Mouse (Mus musculus): Measurements from ENCODE around the gene Exoc4.

GRCm38 (mm10) chr6:33763970-33764369, 515.1 kb downstream of the Exoc4 start:
- no peak for TF ChIP-seq RAD21 (IDR thresholded peaks at IDR 0.05; ENCODE audit: low read depth, low read length)
- TF ChIP-seq ZC3H11A (IDR thresholded peaks at IDR 0.05; ENCODE audit: low read depth, low read length) = no peak
- TF ChIP-seq CTCF (conservative IDR thresholded peaks at IDR 0.05 in 1 of 2, IDR thresholded peaks at IDR 0.05 in 1 of 2; ENCODE audit: low read depth in 2 of 2, low read length in 2 of 2) = no peak
- TF ChIP-seq POLR2A (IDR thresholded peaks at IDR 0.05; ENCODE audit: low read depth, low read length) = no peak
- no peak for TF ChIP-seq MYC (IDR thresholded peaks at IDR 0.05; ENCODE audit: low read depth, low read length)
- TF ChIP-seq CHD2 (IDR thresholded peaks at IDR 0.05; ENCODE audit: low read length) = no peak
- TF ChIP-seq NRF1 (IDR thresholded peaks at IDR 0.05; ENCODE audit: low read depth, low read length) = no peak
- no peak for TF ChIP-seq HCFC1 (IDR thresholded peaks at IDR 0.05; ENCODE audit: low read depth, low read length)
- no peak for TF ChIP-seq USF1 (IDR thresholded peaks at IDR 0.05; ENCODE audit: low read depth, low read length)
- TF ChIP-seq POLR2AphosphoS2 (IDR thresholded peaks at IDR 0.05; ENCODE audit: low read depth, low read length) = no peak
- TF ChIP-seq TCF12 (IDR thresholded peaks at IDR 0.05; ENCODE audit: low read depth, low read length) = no peak
